Mouse (Mus musculus): ENCODE measurements around the gene Tent5d. TPM values are rescaled to one million over a fixed set of nuclear protein-coding genes. Genes with fewer than 3 reads are reported as not detected.
A peak's percentile ranks its signal among the peaks of the same experiment; 100 is the strongest.

Gene Tent5d
- total RNA-seq (2021): not detected

DNA sequence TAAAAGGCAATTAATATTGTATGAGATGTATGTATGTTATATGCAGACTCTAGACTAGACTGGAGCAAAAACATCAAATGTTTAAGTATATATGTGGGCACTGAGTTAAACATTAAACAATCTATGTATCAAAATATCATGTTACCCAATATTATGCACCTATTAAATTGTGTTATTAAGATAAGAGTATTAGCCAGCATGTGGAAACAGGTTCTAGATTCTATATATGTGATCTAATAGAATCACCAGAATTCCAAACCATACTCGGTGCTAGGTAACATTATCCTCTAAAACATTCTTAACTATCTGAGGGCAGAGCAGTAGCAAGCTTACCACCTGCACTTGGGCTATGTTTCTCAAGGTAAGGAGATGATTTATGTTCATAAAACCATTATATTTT lies at the start of gene Tent5d:
TSS of gene Tent5d (plus strand) at position 301 of the 400 bp plus-strand sequence.
- no peak for DNase-seq
- intact Hi-C loops (cut with DNase I): no loop called here

DNA sequence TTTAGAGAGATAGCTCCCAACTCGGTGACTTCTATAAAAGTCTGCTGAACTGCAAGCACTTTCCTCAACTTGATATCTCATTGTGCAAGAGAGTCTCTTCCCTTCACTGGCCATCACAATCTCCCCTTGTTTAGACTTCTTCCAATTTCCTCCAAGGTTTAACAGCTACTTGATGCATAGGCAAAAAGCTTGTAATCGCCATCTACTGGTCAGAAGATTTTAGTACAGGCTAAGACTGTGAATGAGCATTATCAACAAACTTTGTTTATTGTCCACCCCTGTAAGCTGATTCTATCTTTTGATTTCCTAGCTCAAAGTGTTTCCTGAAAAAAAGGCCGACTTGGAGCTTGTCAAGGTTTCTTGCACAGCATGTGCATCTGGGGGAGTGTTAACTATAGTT lies 24.5 kb upstream of the Tent5d start:
- intact Hi-C loops (cut with DNase I): no loop called here
- DNase-seq: no peak

DNA sequence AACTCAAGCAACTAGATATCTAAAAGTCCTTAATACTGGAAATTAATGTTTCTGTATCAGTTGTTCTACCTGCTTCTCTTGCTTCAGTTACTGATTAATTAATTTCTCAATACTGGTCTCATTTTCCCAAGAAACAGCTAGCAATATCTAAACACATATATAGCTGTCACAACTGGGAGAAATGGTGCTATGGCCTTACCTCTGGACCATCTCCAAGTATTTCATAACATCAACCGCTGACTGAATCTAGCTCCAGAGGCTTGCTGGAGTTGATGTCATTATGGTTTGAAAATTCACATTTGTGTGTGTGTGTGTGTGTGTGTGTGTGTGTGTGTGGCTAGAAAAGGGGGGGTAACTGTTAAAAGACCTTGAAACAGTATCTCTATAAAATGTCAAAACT lies 2.3 kb upstream of the Tent5d start:
- intact Hi-C loops (cut with DNase I): no loop called here
- DNase-seq: no peak

DNA sequence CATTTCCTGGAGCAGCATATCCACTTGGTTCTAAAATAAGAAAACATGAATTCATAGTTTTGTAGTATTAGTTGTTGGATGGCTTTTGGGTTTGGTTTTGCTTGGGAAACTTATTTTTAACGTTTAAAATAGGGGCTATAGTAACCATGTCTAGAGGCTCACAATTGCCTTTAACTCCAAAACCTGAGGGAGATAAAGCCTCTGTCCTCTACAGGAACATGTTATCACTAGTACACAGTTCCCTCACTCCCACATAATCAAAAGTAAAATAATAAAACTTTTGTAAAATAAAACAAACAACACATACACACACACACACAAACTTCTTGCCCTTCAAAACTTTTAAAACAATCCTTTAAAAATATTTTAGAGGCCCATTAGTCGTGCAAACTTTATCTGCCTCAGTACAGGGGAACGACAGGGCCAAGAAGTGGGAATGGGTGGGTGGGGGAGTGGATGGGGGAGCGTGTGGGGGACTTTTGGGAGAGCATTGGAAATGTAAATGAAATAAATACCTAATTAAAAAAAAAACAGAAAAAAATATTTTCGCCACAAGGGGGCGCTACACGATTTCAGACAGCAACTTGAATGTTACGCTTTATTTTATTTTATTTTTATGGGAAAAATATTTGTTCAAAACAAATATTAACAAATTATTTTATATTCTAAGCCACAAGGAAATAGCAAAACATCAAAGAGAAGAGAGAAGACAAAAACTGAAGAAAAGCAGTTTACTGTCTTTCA lies 1.5 kb upstream of the Tent5d start:
- intact Hi-C loops (cut with DNase I): no loop called here
- no peak for DNase-seq

GRCm38 (mm10) chrX:107795785-107796184 lies 3.4 kb downstream of the Tent5d start:
- intact Hi-C loops (cut with DNase I): no loop called here
- DNase-seq: no peak

- no peak for DNase-seq
- intact Hi-C loops (cut with DNase I): no loop called here
Observed at GRCm38 (mm10) chrX:107796919-107797318, 4.5 kb downstream of the Tent5d start.

DNA sequence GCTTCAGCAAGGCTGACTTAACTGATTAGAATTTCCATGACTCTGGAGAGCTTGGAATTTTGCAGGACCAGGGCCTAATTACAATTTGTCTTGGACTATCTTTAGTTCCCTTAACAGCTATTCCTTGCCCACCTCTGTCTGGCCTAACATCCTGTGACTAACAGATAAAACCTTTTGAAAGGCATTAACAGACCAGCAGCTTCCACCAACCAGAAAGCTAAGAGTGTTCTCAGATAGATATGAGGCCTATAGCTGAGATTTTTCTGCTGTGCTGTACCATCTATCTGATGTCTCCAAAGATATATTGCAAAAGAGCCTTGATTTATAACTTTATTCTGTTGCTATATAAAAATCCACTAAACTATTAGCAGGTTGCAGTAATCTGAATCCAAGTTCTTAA lies 19.7 kb downstream of the Tent5d start:
- DNase-seq: no peak
- intact Hi-C loops (cut with DNase I): loop anchor here (10.0 kb wide), 1 partner anchor 1203 kb away; the partner anchor contains the start of gene Hmgn5

GRCm38 (mm10) chrX:107815502-107816217 lies 23.3 kb downstream of the Tent5d start:
- intact Hi-C loops (cut with DNase I): loop anchor here (1.0 to 10.0 kb wide), 2 partner anchors 722 to 1199 kb away; partner anchors contain the start of gene Hmgn5
- peak; percentile 13 to 37 for DNase-seq

GRCm38 (mm10) chrX:107816218-107816554 lies 23.8 kb downstream of the Tent5d start, which contains the start of gene 2610002M06Rik:
TSS of gene 2610002M06Rik (minus strand) at chrX:107816334.
- intact Hi-C loops (cut with DNase I): loop anchor here (1.0 to 10.0 kb wide), 2 partner anchors 721 to 1199 kb away; partner anchors contain the start of gene Hmgn5
- DNase-seq: peak; percentile 79 to 83

GRCm38 (mm10) chrX:107816726-107817125 lies 24.3 kb downstream of the Tent5d start:
- no peak for DNase-seq
- intact Hi-C loops (cut with DNase I): loop anchor here (1.0 to 10.0 kb wide), 2 partner anchors 721 to 1198 kb away; partner anchors contain the start of gene Hmgn5

DNA sequence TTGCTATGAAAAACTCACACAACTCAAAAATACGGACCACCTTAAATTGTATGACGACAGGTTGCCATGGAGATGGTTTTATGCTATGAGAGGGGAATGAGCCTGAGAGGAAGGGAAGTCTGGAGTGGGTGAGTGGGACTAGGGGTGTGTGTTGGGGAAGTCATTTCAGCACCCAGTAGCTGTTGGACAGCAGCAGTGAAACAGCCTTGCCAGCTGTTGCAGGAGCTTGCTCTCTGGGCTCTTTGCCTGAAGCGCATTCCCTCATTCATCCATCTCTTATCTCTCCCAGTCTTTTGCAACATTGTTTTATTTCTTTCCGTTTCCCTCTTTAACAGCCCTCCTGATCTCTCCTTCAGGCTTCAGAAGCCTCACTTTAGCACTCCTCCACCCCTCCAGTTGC lies 65.8 kb downstream of the Tent5d start:
- intact Hi-C loops (cut with DNase I): loop anchor here (1.0 kb wide), 1 partner anchor 43 kb away; no protein-coding TSS in a partner anchor
- DNase-seq: no peak

Other genes starting within 250 kb of the Tent5d start
- not detected for gene Tbx22, start 124.6 kb upstream of the Tent5d start, total RNA-seq (2021)
- gene 2610002M06Rik, start 23.7 kb downstream of the Tent5d start, total RNA-seq (2021): 1 to 10 TPM; 5.2 to 8.3 TPM
- not detected for gene Gm732, start 155.9 kb downstream of the Tent5d start, total RNA-seq (2021)